Mouse (Mus musculus) cerebellum, adult 9-11 months (tissue): ENCODE measurements around the gene Hnrnpf.

ENCODE experiments used
- DNase-seq: peaks from one replicate; pipeline ENCODE4 v3.0.0; 2022

Hnrnpf gene

DNA sequence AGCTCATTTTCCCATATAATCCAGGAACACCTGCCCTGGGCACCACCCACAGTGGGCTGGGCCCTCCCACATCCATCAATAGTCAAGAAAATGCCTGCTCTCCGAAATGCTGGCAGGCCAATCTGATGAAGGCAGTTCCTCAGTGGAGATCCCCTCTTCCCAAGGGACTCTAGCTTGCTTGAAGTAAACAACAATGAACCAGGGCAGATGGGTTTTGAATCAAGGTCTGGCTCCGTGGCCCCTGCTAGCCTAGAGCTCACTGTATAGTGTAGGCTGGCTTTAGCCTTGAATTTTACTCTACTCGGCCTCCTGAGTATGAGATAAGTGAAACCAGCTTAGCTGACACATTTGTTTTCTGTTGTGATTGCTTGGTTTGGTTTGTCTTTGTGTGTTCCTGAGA lies 7.7 kb upstream of the Hnrnpf start:
- DNase-seq = no peak

DNA sequence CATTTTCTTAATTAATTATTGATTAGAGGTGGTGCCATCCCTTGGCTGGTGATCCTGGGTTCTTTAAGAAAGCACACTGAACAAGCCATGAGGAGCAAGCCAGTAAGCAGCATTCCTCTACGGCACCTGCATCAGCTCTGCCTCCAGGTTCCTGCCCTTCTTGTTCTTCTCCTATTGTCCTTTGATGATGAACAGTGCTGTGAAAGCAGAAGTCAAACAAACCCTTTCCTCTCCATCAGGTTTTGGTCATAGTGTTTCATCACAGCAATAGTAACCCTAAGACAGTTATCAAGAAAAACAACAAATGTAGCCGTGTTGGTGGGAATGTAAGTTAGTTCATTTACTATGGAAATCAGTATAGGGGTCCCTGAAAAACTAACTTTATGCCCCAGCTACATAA lies 6.7 kb upstream of the Hnrnpf start:
- no peak for DNase-seq

DNA sequence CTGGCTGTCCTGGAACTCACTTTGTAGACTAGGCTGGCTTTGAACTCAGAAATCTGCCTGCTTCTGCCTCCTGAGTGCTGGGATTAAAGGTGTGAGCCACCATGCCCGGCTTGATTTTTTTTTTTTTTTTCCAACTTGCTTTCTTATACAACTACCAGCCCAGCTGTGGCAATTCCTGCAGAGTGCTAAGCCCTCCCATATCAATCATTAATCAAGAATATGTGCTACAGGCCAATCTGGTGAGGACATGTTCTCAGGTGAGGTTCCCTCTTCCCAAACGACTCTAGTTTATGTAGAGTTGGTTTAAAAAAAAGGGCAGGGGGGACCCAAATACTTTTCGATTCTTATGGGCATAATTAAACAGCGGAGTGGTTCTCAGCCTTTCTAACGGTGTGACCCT lies 2.3 kb upstream of the Hnrnpf start:
- DNase-seq = no peak

DNA sequence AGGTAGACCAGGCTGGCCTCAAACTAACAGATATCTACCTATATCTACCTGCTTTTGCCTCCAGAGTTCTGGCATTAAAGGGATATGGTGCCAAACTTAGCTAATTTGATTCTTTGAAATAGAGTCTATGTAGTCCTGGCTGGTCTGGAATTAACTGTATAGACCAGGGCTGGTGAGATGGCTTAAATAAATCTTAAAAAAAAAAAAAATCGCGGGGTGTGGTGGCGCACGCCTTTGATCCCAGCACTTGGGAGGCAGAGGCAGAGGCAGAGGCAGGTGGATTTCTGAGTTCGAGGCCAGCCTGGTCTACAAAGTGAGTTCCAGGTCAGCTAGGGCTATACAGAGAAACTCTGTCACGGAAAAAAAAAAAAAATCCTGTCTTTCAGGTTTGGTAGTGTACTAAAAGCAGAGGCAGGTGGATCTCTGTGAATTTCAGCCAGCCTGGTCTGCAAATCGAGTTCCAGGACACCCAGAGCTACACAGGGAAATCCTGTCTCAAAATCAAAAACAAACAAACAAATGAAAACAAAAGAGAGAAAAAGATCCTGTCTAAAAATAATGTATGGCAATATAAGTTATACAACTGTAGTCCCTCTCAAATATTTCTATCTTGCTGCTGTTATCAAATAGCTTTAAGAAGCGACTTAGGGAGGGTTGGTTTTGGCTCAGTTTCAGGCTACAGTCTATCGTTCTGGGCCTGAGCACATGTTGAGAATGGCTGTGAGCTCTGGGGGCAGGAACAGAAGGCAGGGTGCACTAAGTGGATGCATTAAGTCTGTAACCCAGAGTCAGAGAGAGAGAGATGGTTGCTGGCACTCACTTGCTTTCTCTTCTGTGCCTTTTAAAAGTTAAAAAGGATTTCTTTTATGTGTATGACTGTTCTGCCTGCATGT lies 1.6 kb downstream of the Hnrnpf start:
- DNase-seq = no peak

DNA sequence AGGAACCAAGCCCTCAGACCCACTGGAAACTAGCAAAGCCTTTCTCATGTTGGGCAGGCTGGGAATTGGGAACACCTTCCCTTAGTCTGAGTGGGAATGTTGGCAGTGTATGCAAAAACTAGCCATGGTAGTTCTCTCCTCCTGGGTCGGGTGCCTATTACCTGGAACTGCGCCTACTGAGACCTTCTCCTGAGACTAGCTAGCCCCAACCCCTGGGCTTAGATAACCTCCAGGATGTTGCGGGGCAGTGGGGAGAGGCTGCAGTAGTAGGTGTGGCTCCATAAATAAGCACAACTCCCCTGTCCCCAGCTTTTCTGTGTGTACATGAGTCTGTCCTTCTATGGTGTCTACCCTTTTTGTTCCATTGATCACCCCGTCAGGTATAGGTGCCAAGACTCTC lies 2.4 kb downstream of the Hnrnpf start:
- no peak for DNase-seq

DNA sequence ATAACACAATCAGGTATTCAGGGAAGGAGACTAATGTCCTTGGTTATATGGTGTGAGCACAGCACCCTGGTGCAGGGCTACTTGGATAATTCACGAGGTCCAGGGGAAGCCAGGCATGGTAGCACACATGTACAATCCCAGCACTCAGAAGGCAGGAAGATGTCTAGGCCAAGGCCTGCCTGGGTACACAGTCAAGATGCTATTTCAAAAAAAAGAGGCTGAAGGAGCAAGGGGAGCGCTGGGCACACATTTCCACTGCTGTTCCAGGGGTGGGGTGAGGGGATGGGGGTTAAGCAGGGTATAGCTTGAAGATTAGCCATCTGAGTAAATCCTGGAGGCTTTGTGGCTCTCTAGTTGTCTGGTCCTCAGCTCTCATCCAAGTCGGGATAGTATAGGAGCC lies 3.7 kb downstream of the Hnrnpf start:
- no peak for DNase-seq

DNA sequence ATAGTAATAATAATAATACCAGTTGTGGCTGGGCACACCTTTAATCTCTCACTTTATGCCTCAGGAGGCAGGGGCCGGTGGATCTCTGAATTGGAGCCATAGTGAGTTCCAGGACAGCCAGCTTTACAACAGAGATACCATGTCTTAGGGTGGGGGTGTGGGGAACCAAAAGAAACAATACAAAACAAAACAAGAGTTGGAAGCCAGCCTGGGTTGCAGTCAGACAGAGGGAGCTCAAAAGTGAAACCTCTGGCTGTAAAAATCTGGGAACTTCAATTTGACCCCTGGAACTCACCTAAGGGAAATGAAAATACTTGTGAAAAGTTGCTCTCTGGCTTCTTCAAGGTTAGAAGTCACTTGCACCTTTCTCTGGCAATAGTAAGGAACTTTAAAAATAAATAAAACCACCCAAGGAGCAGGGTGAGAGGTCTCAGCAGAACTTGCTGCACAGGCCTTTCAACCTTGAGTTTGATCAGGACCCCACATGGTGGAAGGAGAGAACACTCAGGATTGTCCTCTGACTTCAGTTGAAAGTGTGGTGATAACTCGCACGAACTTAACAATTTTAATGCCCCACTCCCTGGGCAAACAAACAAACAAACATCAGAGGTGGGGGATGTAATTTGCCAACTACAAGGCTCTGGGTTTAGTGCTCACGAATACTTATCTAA lies 5.3 kb downstream of the Hnrnpf start:
- peak; percentile 43 for DNase-seq

DNA sequence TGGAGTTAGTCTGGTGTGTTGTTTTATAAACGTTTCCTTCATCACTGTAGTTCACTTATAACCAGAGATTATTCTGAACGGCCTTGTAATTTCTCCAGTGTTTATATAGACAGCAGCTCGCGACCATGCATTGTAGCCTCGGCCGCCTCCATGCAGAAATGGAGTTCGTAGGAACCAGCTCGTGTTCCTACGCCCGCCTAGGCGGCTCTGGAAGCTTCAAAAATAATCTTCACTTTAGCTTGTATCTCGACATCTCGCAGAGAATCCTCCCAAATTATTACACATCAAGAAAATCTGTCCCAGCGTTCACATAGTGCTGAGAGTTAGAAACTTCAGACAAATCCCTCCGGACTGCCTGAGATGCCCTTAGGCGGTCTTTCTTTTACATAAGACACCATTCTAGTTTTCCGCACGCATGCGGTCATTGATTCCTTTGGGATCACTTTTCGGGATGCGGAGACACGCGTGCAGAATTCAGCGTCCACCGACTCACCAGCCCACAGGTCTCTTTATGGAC lies 5.9 kb downstream of the Hnrnpf start:
- no peak for DNase-seq

DNA sequence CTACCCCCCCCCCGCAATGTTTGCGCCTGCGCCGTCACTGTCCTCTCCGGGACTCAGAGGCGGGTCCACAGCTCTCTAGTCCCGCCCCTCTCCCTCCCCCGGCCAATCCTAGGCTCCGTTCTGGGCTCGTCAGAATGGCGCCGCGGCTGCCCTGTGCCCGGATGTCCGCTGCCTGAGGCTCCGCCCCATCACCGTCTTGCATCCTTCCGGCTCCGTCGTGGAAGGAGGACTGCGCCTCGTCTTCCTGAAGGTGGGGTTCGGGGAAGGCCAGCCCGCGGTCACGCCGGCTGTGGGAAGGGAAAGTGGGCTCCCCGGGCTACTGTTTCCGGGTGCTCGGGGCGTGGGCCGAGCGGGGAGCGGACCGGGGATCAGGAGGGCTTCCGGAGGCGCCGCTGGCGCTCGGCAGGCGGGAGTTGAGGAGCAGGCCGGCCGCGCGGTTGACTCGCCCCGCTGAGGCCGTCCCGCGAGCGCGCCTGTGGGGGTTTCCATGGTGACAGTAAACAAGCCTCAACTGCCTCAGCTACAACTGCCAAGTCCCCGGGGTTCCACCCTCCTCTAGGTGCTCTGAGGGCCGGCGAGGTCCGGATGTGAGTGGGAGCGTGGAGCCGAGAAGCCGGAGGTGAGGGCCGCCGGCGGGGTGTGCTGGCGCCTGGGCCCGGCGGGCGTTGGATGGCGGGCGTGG lies 6.6 kb downstream of the Hnrnpf start:
- peak; percentile 98 for DNase-seq

DNA sequence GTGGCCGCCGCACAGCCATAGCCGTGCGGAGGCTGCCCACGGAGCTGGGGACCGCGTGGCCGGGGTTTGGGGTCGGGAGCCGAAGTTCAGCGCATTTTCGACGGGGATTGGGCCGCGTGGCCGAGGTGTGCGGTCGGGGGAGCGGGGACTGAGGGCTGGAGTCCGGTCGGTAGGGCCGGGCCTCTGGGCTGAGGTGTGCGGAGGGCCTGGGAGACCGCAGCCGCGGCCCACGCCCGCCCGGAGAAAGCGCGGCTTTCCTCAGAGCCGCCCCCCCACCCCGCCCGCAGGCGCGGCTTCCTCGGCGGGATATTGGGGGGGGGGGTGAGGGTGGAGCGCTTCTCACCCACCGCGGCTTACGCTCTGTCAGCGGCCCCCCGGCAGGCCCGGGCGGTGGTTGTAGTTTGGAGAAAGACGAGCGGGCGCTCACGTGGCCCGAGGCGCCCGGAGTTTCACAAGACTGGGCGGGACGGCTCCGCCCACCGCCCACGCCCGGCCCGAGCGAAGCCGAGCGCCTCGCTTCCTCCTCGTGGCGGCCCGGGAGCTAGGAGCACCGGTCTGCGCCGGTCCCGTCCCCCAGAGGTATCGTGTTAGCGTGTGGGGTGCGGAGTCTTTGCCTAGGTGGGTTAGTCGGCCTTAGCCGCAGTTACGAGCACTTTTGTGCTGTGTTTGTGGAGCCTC lies 7.3 kb downstream of the Hnrnpf start:
- DNase-seq = peak; percentile 70

DNA sequence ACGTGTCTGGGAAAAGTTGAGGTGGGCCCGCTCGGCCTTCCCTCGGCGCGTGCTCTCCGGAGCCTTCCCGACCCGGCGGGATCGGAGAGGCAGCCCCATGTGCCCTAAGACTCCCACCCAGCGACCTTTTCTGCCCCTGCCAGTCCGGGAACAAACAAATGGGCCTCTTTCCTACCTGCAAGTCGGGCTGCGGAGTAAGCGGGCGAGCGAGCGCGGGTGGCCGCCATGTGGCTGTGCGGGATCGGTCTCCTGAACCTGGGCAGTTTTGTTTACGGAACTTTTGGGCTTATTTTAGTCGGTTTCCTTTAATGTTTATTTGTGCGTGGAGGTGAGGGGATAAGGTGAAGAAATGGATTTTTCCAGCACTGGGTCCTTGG lies 7.8 kb downstream of the Hnrnpf start:
- DNase-seq = no peak

DNA sequence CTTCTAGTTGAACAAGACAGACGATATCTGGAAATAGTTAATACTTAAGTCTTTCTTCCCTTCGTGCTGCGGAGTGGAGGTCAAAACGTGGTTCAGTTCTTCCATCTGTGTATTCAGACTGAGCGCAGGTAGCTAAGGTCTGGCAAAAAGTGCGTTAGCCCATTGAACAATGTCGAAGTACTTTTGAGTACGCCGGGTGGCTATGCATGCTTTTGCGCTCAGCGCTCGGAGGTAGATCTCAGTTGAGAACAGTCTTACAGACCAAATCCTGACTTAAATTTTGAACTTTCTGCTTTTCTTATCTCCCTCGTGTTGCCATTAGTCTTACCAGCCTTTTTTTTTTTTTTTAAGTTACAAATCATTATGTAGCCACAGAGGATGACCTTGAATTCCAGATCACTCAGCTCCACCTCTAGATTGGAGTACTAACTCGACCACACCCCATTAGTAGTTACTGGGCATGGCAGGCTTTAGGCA lies 8.3 kb downstream of the Hnrnpf start:
- DNase-seq = no peak

DNA sequence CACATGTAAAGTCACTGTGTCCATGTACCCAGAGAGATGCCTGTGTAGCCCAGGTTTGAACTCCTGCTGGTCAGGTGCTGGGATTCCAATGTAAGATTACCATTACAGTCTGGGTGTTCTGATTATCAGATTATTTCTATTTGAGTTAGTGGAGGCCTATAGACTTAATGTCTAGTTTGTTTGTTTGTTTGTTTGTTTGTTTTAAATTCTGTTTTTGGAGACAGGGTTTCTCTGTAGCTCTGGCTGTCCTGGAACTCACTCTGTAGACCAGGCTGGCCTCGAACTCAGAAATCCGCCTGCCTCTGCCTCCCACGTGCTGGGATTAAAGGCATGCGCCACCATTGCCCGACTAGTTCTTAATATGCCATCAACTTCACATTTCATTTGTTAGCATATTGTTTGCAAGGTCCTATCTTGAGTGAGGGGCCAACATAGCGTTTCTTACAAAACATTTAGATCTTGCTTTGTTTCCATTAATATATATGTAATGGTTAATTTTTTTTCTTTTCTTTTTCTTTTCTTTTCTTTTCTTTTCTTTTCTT lies 10.1 kb downstream of the Hnrnpf start:
- no peak for DNase-seq

DNA sequence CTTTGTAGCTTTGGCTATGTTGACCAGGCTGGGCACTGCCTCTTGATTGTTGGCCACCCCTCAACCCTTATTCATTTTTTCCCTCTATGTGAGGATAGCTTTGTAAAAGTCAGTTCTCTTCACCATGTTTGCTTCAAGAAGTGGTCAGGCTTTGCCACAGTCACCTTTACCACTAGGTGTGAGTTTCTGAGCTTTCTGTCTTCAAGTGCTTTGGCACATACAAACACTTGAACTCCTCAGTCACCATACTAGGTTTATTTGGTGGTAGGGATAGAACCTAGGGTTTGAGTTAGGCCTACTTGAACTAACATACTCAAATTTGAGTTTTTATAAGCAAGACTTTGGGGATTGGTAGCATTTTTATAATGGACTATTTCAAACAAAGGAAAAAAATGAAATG lies 14.4 kb downstream of the Hnrnpf start:
- DNase-seq = no peak

DNA sequence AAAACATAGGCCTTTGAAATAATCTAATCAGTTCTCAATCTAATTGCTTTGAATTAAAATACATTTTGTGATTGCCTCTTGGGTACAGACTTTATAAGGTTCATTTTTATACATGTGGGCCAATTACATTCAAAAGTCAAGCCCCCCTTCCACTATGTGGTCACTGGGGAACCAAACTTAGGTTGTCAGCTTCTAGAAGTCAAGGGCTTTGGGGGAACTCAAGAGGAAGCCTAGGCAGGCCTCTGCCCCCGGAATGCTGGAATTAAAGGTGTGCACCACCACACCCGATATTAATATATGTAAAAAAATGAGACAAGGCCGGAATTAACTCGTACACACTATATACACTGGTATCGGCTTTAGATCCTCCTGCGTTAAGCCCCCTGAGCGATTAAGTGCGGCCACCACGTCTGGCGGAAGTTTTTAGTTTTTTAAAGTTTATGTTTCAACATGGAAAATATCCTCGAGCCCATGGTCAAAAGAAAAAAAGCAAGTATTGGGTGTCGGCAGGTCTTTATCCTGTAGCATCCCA lies 16.1 kb downstream of the Hnrnpf start:
- no peak for DNase-seq

DNA sequence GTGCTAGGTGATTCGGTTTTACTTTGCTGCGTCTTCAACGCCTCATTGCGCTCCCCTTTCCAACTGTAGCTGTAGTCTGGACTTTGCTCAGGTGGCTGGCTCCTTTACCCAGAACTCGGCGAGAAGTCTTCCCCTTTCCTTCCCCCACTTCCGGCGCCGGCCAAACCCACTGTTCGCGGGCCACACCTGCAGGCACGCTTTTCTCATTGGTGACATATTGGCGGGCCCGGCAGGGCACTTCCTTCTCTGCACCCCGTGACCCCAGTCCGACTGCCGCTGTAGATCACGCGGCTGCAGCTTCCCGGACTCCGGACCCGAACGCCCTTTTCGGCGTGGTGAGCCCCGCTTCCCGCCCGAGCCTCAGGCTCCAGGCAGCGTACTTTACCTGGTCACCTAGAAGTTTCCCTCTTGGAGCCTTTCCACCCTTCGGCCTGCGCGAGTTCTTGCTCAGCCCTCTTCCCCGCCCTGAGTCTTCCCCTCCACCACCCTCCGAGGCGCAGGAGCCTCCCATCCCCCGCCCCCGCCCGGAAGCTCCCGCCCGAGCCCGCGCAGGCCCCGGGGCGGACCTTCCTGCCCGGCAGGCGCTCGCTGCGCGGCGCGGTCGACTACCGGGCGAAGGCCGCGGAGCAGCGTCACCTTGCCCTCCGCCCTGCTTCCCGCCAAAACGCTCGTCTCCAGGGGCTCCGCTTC lies 16.8 kb downstream of the Hnrnpf start:
- peak; percentile 81 for DNase-seq

DNA sequence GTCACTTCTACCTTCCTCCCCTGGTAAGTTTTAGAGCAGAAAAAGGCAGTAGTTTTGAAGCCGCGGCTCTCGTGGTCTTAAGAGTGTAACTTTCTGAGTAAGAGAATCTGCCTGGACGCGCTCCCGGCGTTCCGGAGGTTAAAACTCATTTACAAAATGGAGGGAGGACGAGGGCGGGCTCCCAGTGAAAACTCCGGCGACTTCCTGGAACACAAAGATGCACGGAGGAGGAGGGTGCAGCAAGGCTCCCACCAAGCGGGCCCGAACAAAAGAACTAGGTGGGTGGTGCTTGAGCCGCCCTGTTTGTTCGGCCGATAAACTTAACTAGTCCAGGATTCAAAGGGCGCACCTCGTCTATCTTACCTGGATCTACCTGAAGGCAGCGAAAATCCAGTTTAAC lies 17.5 kb downstream of the Hnrnpf start:
- DNase-seq = peak; percentile 52

DNA sequence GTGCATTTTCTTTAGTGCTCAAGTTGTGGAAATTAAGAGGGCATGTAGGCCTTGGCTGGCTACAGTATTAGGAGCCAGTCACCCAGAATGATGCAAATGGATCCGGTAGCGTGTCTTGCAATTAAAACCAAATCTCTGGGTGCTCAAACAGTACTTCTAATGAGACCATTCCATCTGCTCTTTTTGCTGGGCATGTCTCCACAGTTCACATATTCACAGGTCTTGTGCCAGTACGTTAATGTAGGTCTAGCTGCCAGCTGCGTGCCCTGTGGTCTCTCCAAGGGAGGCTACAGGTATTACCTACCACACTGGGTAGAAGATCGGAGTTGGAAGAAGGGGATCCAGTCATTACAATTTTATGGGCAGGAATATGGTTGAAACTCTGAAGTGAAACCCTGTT lies 17.9 kb downstream of the Hnrnpf start:
- DNase-seq = no peak

DNA sequence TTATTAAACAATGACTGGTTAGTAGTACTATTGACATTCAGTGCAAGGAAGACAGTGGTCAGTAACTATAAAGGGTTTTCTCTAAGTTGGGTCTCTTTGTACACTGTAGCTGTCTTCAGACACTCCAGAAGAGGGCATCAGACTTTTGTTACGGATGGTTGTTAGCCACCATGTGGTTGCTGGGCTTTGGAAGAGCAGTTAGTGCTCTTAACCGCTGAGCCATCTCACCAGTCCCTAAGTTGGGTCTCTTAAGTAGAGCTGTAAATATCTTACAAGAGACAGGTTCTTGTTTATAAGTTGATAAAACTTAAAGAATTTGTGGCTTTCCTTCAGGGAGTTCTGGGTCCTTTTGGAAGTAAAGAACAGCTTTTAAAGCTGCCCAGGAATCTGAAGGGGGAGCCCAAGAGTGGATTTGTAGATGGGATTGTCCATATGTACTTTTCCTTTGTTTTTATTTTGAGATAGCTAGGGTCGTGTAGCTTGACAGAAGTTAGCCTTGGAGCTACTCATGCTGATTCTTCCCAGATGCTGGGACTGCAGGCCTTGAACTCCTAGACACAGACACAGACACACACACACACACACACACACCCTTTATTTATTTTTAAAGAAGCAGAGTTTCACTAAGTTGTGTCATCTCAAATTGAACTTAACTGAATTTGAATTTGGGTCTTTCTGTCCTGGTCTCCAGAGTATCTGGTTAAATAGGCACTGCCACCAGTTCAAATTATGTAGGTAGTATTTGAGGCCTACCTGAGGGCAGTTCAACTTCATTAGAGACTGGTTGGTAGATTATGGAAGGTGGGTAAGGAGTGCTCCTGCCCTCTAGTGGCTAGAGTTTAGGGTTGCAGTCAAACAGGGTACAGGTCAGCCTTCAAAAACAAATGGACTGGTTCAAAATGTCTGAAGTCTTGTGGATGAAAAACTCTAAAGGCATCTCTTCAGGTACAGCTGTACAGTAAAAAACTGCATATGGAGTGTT lies 20.8 kb downstream of the Hnrnpf start:
- DNase-seq = no peak

DNA sequence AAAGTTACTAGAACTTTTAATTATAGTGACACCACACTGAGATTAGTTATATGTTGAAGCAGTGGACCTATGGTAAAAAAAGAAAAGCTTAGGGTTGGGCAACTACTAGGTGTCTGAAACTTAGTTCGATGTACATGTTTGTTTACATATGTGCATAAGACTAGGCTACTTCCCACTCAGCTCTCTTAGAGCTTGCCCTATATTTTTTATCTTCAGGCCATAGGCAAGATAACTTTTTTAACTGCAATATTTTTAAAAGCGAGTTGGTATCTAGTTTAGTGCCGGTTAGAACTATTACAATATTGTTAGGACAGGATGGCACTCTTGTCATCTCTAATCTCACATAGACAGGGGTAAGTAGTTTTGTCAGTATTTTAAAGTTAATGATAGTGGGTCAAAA lies 21.9 kb downstream of the Hnrnpf start:
- no peak for DNase-seq
